Mouse (Mus musculus): ENCODE measurements around the gene Syngr3. TPM values are rescaled to one million over a fixed set of nuclear protein-coding genes. Genes with fewer than 3 reads are reported as not detected.

Gene Syngr3
- total and polyA plus RNA-seq, 3 experiments, result 0.32 to 3.9 (median 0.33) TPM

- Histone ChIP-seq H3K27ac (ENCODE audit: insufficient read depth, low read depth) (no peak overlapping the region), H3K36me3 (replicated peaks in 1 of 2; ENCODE audit: control insufficient read depth in 1 of 2, insufficient read depth in 1 of 2, low read length in 1 of 2) (no peaks in the 10 kb centered on the region), H3K4me1 (ENCODE audit: control insufficient read depth in 1 of 2, insufficient read depth in 2 of 2) (peaks cover 3 to 22% of the 10 kb centered on the region in 2 experiments), H3K9me3 (replicated peaks; ENCODE audit: low read length) (no peaks in the 10 kb centered on the region), H3K27me3 (replicated peaks) (peaks cover 13% of the 10 kb centered on the region), H3K4me2 (ENCODE audit: insufficient read depth, low read depth, poor library complexity, severe bottlenecking) (no peak overlapping the region), H3K9ac (ENCODE audit: insufficient read depth, low read depth) (no peak overlapping the region), H3K4me3 (replicated peaks in 1 of 3; ENCODE audit: low read depth in 2 of 3, low read length in 2 of 3, poor library complexity in 1 of 3) (no peak overlapping the region), H3K79me2 (replicated peaks; ENCODE audit: control insufficient read depth, extremely low read depth, insufficient read depth, poor library complexity, severe bottlenecking) (no peaks in the 10 kb centered on the region)
- no peak for DNase-seq (ENCODE audit: extremely low read depth)
- TF ChIP-seq MAZ (IDR thresholded peaks at IDR 0.05; ENCODE audit: low read depth, low read length), result no peak
- no peak for TF ChIP-seq IRF4 (IDR thresholded peaks at IDR 0.05; ENCODE audit: low read depth, low read length)
- TF ChIP-seq BHLHE40 (IDR thresholded peaks at IDR 0.05; ENCODE audit: low read depth, low read length), result no peak
- TF ChIP-seq JUN (IDR thresholded peaks at IDR 0.05; ENCODE audit: insufficient read depth, low read depth, low read length), result no peak
- dilution Hi-C loops (cut with MboI; ENCODE audit: extremely low pct_ligation_motif_present, extremely low pct_unique_long_range_greater_than_20kb, low sequenced_read_pairs) (no loop called here), in situ Hi-C loops (cut with MboI; ENCODE audit: low pct_ligation_motif_present, low pct_unique_long_range_greater_than_20kb, low sequenced_read_pairs) (loop anchor here (5.0 kb wide), 1 partner anchor 58 kb away; no protein-coding TSS in a partner anchor)
Observed at GRCm38 (mm10) chr17:24654969-24655368, 34.8 kb downstream of the Syngr3 start.

- DNase-seq (ENCODE audit: extremely low read depth), result peak; percentile 87
- Histone ChIP-seq H3K27ac (ENCODE audit: insufficient read depth, low read depth) (no peak overlapping the region), H3K79me2 (replicated peaks; ENCODE audit: control insufficient read depth, extremely low read depth, insufficient read depth, poor library complexity, severe bottlenecking) (no peaks in the 10 kb centered on the region), H3K27me3 (replicated peaks) (peaks cover 20% of the 10 kb centered on the region), H3K4me1 (ENCODE audit: control insufficient read depth in 1 of 2, insufficient read depth in 2 of 2) (peaks cover 7 to 27% of the 10 kb centered on the region in 2 experiments), H3K4me2 (ENCODE audit: insufficient read depth, low read depth, poor library complexity, severe bottlenecking) (peak overlapping the region; percentile 80; the same call in 1 of the 2 replicates), H3K9ac (ENCODE audit: insufficient read depth, low read depth) (peak overlapping the region; percentile 16; the same call in 1 of the 2 replicates), H3K4me3 (replicated peaks in 1 of 3; ENCODE audit: low read depth in 2 of 3, low read length in 2 of 3, poor library complexity in 1 of 3) (peak overlapping the region; percentile 23 to 45 (median 33)), H3K9me3 (replicated peaks; ENCODE audit: low read length) (no peaks in the 10 kb centered on the region), H3K36me3 (replicated peaks in 1 of 2; ENCODE audit: control insufficient read depth in 1 of 2, insufficient read depth in 1 of 2, low read length in 1 of 2) (no peaks in the 10 kb centered on the region)
- in situ Hi-C loops (cut with MboI; ENCODE audit: low pct_ligation_motif_present, low pct_unique_long_range_greater_than_20kb, low sequenced_read_pairs) (loop anchor here (5.0 kb wide), 1 partner anchor 57 kb away; no protein-coding TSS in a partner anchor), dilution Hi-C loops (cut with MboI; ENCODE audit: extremely low pct_ligation_motif_present, extremely low pct_unique_long_range_greater_than_20kb, low sequenced_read_pairs) (no loop called here)
- peak; percentile 53 to 95; a peak in 3 of 4 replicates for TF ChIP-seq CTCF (conservative IDR thresholded peaks at IDR 0.05 in 1 of 2, IDR thresholded peaks at IDR 0.05 in 1 of 2; ENCODE audit: low read depth in 2 of 2, low read length in 2 of 2)
- TF ChIP-seq BHLHE40 (IDR thresholded peaks at IDR 0.05; ENCODE audit: low read depth, low read length), result no peak
- peak; percentile 67 for TF ChIP-seq ELF1 (IDR thresholded peaks at IDR 0.05; ENCODE audit: low read depth, low read length)
- no peak for TF ChIP-seq E2F4 (IDR thresholded peaks at IDR 0.05; ENCODE audit: insufficient replicate concordance, low read depth, low read length)
- no peak for TF ChIP-seq PAX5 (IDR thresholded peaks at IDR 0.05; ENCODE audit: low read length)
- TF ChIP-seq CHD1 (IDR thresholded peaks at IDR 0.05; ENCODE audit: low read depth, low read length), result no peak
- TF ChIP-seq ZC3H11A (IDR thresholded peaks at IDR 0.05; ENCODE audit: low read depth, low read length), result peak; percentile 14
- TF ChIP-seq POLR2A (IDR thresholded peaks at IDR 0.05; ENCODE audit: low read depth, low read length), result 0 out of 2 replicates have a peak, but pooled peaks have one; percentile 24
- TF ChIP-seq ZKSCAN1 (IDR thresholded peaks at IDR 0.05; ENCODE audit: borderline replicate concordance, low read depth, low read length), result no peak
- no peak for TF ChIP-seq RCOR1 (conservative IDR thresholded peaks at IDR 0.05; ENCODE audit: low read depth, low read length)
- no peak for TF ChIP-seq MXI1 (IDR thresholded peaks at IDR 0.05; ENCODE audit: low read depth, low read length)
- TF ChIP-seq MEF2A (IDR thresholded peaks at IDR 0.05; ENCODE audit: borderline replicate concordance, low read depth, low read length), result peak; percentile 59
- no peak for TF ChIP-seq USF2 (conservative IDR thresholded peaks at IDR 0.05; ENCODE audit: low read depth, low read length)
- no peak for TF ChIP-seq SIN3A (IDR thresholded peaks at IDR 0.05; ENCODE audit: low read length)
- TF ChIP-seq GABPA (IDR thresholded peaks at IDR 0.05; ENCODE audit: insufficient replicate concordance, low read depth, low read length), result no peak
- TF ChIP-seq NELFE (IDR thresholded peaks at IDR 0.05; ENCODE audit: low read depth, low read length), result peak; percentile 64; the same call in 1 of the 2 replicates
- peak; percentile 33 for TF ChIP-seq HCFC1 (IDR thresholded peaks at IDR 0.05; ENCODE audit: low read depth, low read length)
- peak; percentile 46; the same call in 1 of the 2 replicates for TF ChIP-seq IRF4 (IDR thresholded peaks at IDR 0.05; ENCODE audit: low read depth, low read length)
- peak; percentile 91 for TF ChIP-seq SMC3 (IDR thresholded peaks at IDR 0.05; ENCODE audit: low read depth, low read length)
- TF ChIP-seq TCF12 (IDR thresholded peaks at IDR 0.05; ENCODE audit: low read depth, low read length), result peak; percentile 54; the same call in 1 of the 2 replicates
- TF ChIP-seq UBTF (IDR thresholded peaks at IDR 0.05; ENCODE audit: low read depth, low read length), result no peak
- TF ChIP-seq JUN (IDR thresholded peaks at IDR 0.05; ENCODE audit: insufficient read depth, low read depth, low read length), result no peak
- peak; percentile 40; the same call in 1 of the 2 replicates for TF ChIP-seq NRF1 (IDR thresholded peaks at IDR 0.05; ENCODE audit: low read depth, low read length)
- no peak for TF ChIP-seq EP300 (IDR thresholded peaks at IDR 0.05; ENCODE audit: low read length)
- TF ChIP-seq ETS1 (conservative IDR thresholded peaks at IDR 0.05; ENCODE audit: low read depth, low read length), result no peak
- peak; percentile 87 for TF ChIP-seq MAZ (IDR thresholded peaks at IDR 0.05; ENCODE audit: low read depth, low read length)
- no peak for TF ChIP-seq ZNF384 (IDR thresholded peaks at IDR 0.05; ENCODE audit: low read depth, low read length)
- TF ChIP-seq ZMIZ1 (IDR thresholded peaks at IDR 0.05; ENCODE audit: low read depth, low read length), result no peak
- TF ChIP-seq POLR2AphosphoS2 (IDR thresholded peaks at IDR 0.05; ENCODE audit: low read depth, low read length), result no peak
- TF ChIP-seq MYC (IDR thresholded peaks at IDR 0.05; ENCODE audit: low read depth, low read length), result peak; percentile 51; the same call in 1 of the 2 replicates
Observed at GRCm38 (mm10) chr17:24653967-24654710, 35.6 kb downstream of the Syngr3 start.
